Mouse (Mus musculus): ENCODE measurements around the gene Hist2h2aa1.
"Not testable (repeated sequence)": the region's sequence is repeated elsewhere in the genome, so short reads cannot be mapped to it uniquely, and the experiment has no call there.

Hist2h2aa1 gene

GRCm38 (mm10) chr3:96277800-96278624, 32.7 kb downstream of the Hist2h2aa1 start:
- peak; percentile 98 for DNase-seq (ENCODE audit: low read depth)

DNA sequence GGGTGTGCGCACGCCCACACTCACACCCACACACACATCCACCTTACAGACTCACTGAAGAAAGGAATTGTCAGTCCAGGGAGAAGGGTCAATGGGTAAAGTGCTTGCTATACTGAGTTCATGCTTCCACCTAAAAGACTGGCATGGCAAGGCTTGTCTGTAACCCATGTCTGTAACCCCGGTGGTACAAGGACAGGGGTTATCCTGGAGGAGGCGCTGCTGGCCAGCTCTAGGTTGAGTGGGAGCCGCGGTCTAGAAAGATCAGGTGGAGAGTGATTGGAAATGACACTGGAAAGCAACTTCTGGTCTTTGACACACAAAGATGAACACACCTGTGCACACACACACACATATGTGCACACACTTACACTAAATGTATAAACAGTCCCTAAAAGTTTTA, 35.4 kb downstream of the Hist2h2aa1 start:
- no peak for DNase-seq (ENCODE audit: low read depth)

DNA sequence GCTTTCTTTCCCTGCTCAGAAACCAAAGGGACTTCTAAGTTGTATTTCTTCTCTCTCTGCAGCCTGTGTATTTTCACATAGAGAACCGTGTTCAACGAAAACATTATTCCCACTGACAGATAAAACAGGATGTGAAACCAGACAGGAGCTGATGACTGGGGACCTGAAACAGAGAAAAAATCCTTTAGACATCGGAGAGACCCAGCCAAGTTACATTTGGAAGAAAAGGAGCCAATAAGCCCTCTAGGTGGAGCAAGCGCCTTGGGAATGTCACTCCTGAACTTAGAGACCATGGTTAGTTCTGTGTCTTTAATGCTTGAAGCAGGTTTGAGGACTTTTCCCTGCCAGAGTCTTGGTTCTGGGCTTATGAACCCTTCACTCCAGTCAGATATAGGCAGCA, 39.2 kb downstream of the Hist2h2aa1 start:
- DNase-seq (ENCODE audit: low read depth) = peak; percentile 67

GRCm38 (mm10) chr3:96287334-96287733, 42.0 kb downstream of the Hist2h2aa1 start:
- DNase-seq (ENCODE audit: low read depth) = not testable (repeated sequence)

DNA sequence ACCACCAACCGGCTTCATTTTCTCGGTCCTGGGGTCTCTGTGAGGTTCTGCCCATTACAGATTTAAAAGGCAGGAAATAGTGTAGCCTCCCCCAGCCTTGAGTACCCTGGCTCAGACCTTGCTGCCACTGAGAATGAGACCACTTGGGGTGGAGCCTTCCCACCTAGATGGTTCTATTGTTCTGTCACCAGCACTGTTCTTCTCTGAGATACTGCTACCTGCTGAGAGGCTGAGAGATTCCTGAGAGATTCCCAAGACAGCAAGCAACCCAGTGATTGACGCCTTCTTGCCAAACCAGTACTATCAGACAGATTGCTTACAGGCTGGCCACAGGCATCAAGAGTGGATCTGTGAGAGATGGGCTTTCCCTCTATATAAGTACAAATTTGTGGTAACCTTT, 43.9 kb downstream of the Hist2h2aa1 start:
- no peak for DNase-seq (ENCODE audit: low read depth)

- not testable (repeated sequence) for DNase-seq (ENCODE audit: low read depth)
These were observed 45.4 kb downstream of the Hist2h2aa1 start for GRCm38 (mm10) chr3:96290727-96291126.

DNA sequence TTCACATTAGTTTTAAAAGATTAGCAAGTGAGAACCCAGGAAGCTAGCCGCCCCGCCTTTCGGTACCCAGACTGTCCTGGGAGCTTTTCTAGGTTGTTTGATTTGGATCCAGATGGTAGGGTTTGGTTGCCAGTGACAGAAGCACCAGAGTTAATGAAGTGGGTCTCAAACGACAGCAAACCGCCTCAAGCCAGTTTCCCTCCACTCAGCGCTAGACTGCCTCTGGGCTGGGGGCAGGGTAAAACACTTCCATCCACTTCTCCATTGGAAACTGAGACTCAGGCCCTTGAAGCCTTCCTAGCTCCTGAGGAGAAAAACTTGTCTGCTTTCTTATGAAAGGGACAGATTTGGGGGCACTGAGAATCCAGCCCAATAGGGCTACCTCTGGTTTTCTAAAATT, 47.3 kb downstream of the Hist2h2aa1 start:
- no peak for DNase-seq (ENCODE audit: low read depth)

DNA sequence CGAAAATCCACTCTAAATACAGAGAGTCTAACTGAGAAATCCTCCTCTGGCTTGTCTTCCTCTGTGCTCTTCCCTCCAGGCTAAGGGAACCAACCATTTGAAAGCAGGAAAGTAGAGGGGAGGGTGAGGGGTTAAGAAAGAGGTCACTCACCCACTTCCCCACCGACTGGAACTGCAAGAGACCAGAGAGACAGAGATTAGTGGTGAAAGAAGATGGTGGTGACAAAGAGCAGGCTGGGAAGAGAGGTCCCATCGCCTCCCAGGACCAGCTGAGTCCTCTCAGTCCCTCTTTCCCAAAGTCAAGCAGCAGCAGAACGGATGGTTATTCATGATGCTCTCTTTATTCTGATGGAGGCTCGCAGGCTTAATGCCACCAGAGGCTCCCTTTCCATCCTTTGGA, 48.1 kb downstream of the Hist2h2aa1 start:
- no peak for DNase-seq (ENCODE audit: low read depth)

DNA sequence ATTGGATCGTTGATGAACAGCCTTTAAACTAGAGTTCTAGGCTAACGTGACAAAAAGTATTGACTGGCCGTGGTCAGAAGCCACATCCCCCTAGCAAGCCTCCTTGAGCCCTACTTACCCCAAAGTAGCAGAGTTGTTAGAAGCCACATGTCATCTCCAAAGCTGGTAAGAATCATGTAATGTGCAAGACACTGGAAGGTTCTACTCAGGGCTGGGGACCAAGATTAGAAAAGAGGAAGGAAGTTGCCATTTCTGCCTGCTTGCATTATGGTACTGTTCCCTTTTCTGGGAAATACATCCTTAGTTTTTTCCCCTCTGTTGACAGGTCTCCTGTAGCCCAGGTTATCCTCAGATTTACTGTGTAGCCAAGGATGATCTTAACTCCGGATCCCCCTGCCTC, 48.5 kb downstream of the Hist2h2aa1 start, which contains the start of gene Fcgr1:
Fcgr1 (minus strand) TSS at position 183 of the 400 bp plus-strand sequence.
- no peak for DNase-seq (ENCODE audit: low read depth)

Measured in NIH3T3 (cell line).